Mouse (Mus musculus) myocyte (in vitro differentiated cells): Measurements from ENCODE around the gene Cgref1.

Source experiments
- CEBPB ChIP-seq: IDR thresholded peaks from 2 replicates; pipeline ENCODE4 v1.6.1; 2011; ENCODE audit warnings: mild to moderate bottlenecking, moderate library complexity; ENCODE audit not compliant: poor library complexity, insufficient read depth, severe bottlenecking
- E2F4 ChIP-seq: IDR thresholded peaks from one replicate; pipeline ENCODE4 v1.6.1; 2011; ENCODE audit warnings: mild to moderate bottlenecking, control low read depth, moderate library complexity; ENCODE audit not compliant: insufficient read depth
- MAX ChIP-seq: IDR thresholded peaks from one replicate; pipeline ENCODE4 v1.6.1; 2011; ENCODE audit warnings: low read depth, mild to moderate bottlenecking, control low read depth
- MYOD1 ChIP-seq, 3 experiments: IDR thresholded peaks; one replicate each; pipeline ENCODE4 v1.6.1; 2011; ENCODE audit warnings: control low read depth in 2 of 3, low read depth in 2 of 3, mild to moderate bottlenecking in 2 of 3, moderate library complexity in 1 of 3; ENCODE audit not compliant: insufficient read length in 2 of 3, control insufficient read depth in 1 of 3
- MYOG ChIP-seq, 3 experiments: IDR thresholded peaks; one replicate each; pipeline ENCODE4 v1.6.1; 2011; ENCODE audit warnings: control low read depth in 2 of 3, low read depth in 2 of 3, mild to moderate bottlenecking in 2 of 3; ENCODE audit not compliant: insufficient read length in 2 of 3, control insufficient read depth in 1 of 3, insufficient read depth in 1 of 3
- POLR2A ChIP-seq: IDR thresholded peaks from one replicate; pipeline ENCODE4 v1.6.1; 2011; ENCODE audit warnings: low read depth, mild to moderate bottlenecking, control low read depth, moderate library complexity; ENCODE audit not compliant: insufficient read length
- POLR2AphosphoS2 ChIP-seq: IDR thresholded peaks from one replicate; pipeline ENCODE4 v1.6.1; 2011; ENCODE audit warnings: low read depth, control low read depth; ENCODE audit not compliant: insufficient read length
- REST ChIP-seq: IDR thresholded peaks from one replicate; pipeline ENCODE4 v1.6.1; 2011; ENCODE audit warnings: mild to moderate bottlenecking, control low read depth, moderate library complexity; ENCODE audit not compliant: insufficient read depth, insufficient read length
- SRF ChIP-seq: IDR thresholded peaks from one replicate; pipeline ENCODE4 v1.6.1; 2011; ENCODE audit warnings: low read depth; ENCODE audit not compliant: control insufficient read depth, insufficient read length
- TCF12 ChIP-seq: IDR thresholded peaks from one replicate; pipeline ENCODE4 v1.6.1; 2011; ENCODE audit warnings: mild to moderate bottlenecking, control low read depth; ENCODE audit not compliant: poor library complexity, insufficient read depth, severe bottlenecking
- TCF3 ChIP-seq: IDR thresholded peaks from one replicate; pipeline ENCODE4 v1.6.1; 2011; ENCODE audit warnings: low read depth, control low read depth; ENCODE audit not compliant: insufficient read length
- USF1 ChIP-seq: IDR thresholded peaks from one replicate; pipeline ENCODE4 v1.6.1; 2011; ENCODE audit warnings: low read depth, mild to moderate bottlenecking, control low read depth, moderate library complexity

DNA sequence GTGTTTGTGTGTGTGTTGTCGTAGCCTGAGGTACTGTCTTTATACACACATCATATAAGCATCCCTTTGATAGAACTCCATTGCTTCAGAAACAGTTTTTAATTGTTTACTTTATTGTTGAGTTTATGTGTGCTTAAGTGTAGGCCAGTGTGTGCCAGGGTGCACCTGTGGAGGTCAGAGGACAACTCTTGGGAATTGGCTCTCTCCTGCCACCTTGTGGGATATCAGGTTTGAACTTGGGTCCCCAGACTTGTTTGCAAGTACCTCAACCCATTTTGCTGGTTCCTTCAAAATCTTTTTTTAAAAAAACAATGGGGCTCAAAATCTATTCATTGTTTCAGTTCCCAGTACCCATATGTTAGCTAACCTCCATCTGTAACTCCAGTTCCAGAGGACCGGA lies 2.4 kb downstream of the Cgref1 start:
- TF ChIP-seq POLR2A (no peak), USF1 (no peak), MYOG (IDR thresholded peaks at IDR 0.05; ENCODE audit: control insufficient read depth in 1 of 3, insufficient read depth in 1 of 3, insufficient read length in 2 of 3, low read depth in 2 of 3) (no peak), E2F4 (no peak), CEBPB (no peak), POLR2AphosphoS2 (no peak), REST (no peak), MYOD1 (IDR thresholded peaks at IDR 0.05; ENCODE audit: control insufficient read depth in 1 of 3, insufficient read length in 2 of 3, low read depth in 2 of 3) (no peak), SRF (no peak), MAX (no peak), TCF12 (no peak), TCF3 (no peak)
